Mouse (Mus musculus): ENCODE results near the gene C87436.

GRCm38 (mm10) chr6:86433696-86434095 lies 4.5 kb upstream of the C87436 start:
- no peak for TF ChIP-seq CTCF (IDR thresholded peaks at IDR 0.05; ENCODE audit: borderline replicate concordance, insufficient read depth, low read depth, low read length)
- TF ChIP-seq POLR2A (IDR thresholded peaks at IDR 0.05; ENCODE audit: borderline replicate concordance, insufficient read depth, low read length), result no peak

Data from cerebellum, adult 2 months (tissue).